Mouse (Mus musculus): Measurements from ENCODE around the gene Yif1b. TPM values are rescaled to one million over a fixed set of nuclear protein-coding genes. Genes with fewer than 3 reads are reported as not detected.
"Not testable (repeated sequence)": the region's sequence is repeated elsewhere in the genome, so short reads cannot be mapped to it uniquely, and the experiment has no call there.

Gene Yif1b
- polyA plus RNA-seq, 1 experiment from 2014 or later = 83.4 TPM

GRCm38 (mm10) chr7:29224756-29225394 lies 13.3 kb upstream of the Yif1b start:
- Histone ChIP-seq H3K27ac (no peak overlapping the region), H3K4me1 (peaks cover 9% of the 10 kb centered on the region), H3K4me3 (no peak overlapping the region), H3K9me3 (replicated peaks) (peaks cover 6% of the 10 kb centered on the region; the same call in 1 of the 2 replicates), H3K4me2 (replicated peaks) (peak overlapping the region; percentile 32; the same call in 1 of the 2 replicates), H3K9ac (no peak overlapping the region), H3K36me3 (no peaks in the 10 kb centered on the region), H3K27me3 (peaks cover 6% of the 10 kb centered on the region; the same call in 1 of the 2 replicates)
- no peak for ATAC-seq (ENCODE audit: low FRiP score)
- WGBS = 8% methylated on average over 16 of the region's 16 CpGs

GRCm38 (mm10) chr7:29225520-29225919 lies 12.6 kb upstream of the Yif1b start:
- ATAC-seq (ENCODE audit: low FRiP score) = no peak
- H3K36me3 ChIP-seq = no peaks in the 10 kb centered on the region
- 70% methylated on average over 13 of the region's 13 CpGs for WGBS
- H3K9ac ChIP-seq = no peak overlapping the region
- no peak overlapping the region for H3K4me3 ChIP-seq
- H3K4me2 ChIP-seq (replicated peaks) = peak overlapping the region; percentile 32; the same call in 1 of the 2 replicates
- no peaks in the 10 kb centered on the region for H3K9me3 ChIP-seq (replicated peaks)
- peaks cover 9% of the 10 kb centered on the region for H3K4me1 ChIP-seq
- H3K27me3 ChIP-seq = peaks cover 12% of the 10 kb centered on the region
- no peak overlapping the region for H3K27ac ChIP-seq

GRCm38 (mm10) chr7:29228202-29228601 lies 9.9 kb upstream of the Yif1b start:
- H3K27ac ChIP-seq = no peak overlapping the region
- no peak overlapping the region for H3K4me2 ChIP-seq (replicated peaks)
- no peaks in the 10 kb centered on the region for H3K9me3 ChIP-seq (replicated peaks)
- H3K4me1 ChIP-seq = peaks cover 17% of the 10 kb centered on the region
- H3K27me3 ChIP-seq = peaks cover 39% of the 10 kb centered on the region
- H3K9ac ChIP-seq = no peak overlapping the region
- no peaks in the 10 kb centered on the region for H3K36me3 ChIP-seq
- no peak for ATAC-seq (ENCODE audit: low FRiP score)
- 88% methylated on average over 4 of the region's 4 CpGs for WGBS
- no peak overlapping the region for H3K4me3 ChIP-seq

- 23% methylated on average over 3 of the region's 3 CpGs for WGBS
- H3K27me3 ChIP-seq = peaks cover 53% of the 10 kb centered on the region
- no peak overlapping the region for H3K4me2 ChIP-seq (replicated peaks)
- H3K36me3 ChIP-seq = no peaks in the 10 kb centered on the region
- H3K4me1 ChIP-seq = peaks cover 8% of the 10 kb centered on the region
- H3K4me3 ChIP-seq = no peak overlapping the region
- ATAC-seq (ENCODE audit: low FRiP score) = no peak
- H3K9ac ChIP-seq = no peak overlapping the region
- no peak overlapping the region for H3K27ac ChIP-seq
- H3K9me3 ChIP-seq (replicated peaks) = no peaks in the 10 kb centered on the region
These were observed 7.6 kb upstream of the Yif1b start for GRCm38 (mm10) chr7:29230560-29230959.

GRCm38 (mm10) chr7:29231517-29231916 lies 6.6 kb upstream of the Yif1b start:
- Histone ChIP-seq H3K27ac (no peak overlapping the region), H3K36me3 (no peaks in the 10 kb centered on the region), H3K27me3 (peaks cover 53% of the 10 kb centered on the region), H3K9me3 (replicated peaks) (no peaks in the 10 kb centered on the region), H3K4me3 (0 out of 2 replicates have a peak overlapping the region, but pooled peaks have one; percentile 46), H3K9ac (no peak overlapping the region), H3K4me2 (replicated peaks) (peak overlapping the region; percentile 83), H3K4me1 (peaks cover 7% of the 10 kb centered on the region)
- whole genome bisulfite sequencing = 62% methylated on average over 3 of the region's 3 CpGs
- no peak for ATAC-seq (ENCODE audit: low FRiP score)

- Histone ChIP-seq H3K4me3 (peak within 1 kb of the TSS; percentile 46), H3K4me1 (peaks cover 7% of the 10 kb centered on the region), H3K9me3 (replicated peaks) (no peaks in the 10 kb centered on the region), H3K9ac (peak within 1 kb of the TSS; percentile 60), H3K27ac (no peak within 1 kb of the TSS), H3K36me3 (no peaks in the 10 kb centered on the region), H3K4me2 (replicated peaks) (peak within 1 kb of the TSS; percentile 83), H3K27me3 (peaks cover 53% of the 10 kb centered on the region)
- ATAC-seq (ENCODE audit: low FRiP score) = peak; percentile 26; the same call in 1 of the 2 replicates
- WGBS = 1% methylated on average over 62 of the region's 62 CpGs
These were observed 5.7 kb upstream of the Yif1b start, which contains the start of gene Kcnk6 for GRCm38 (mm10) chr7:29232247-29233013. Kcnk6 (minus strand) TSS chr7:29232515.

- ATAC-seq (ENCODE audit: low FRiP score) = no peak
- H3K36me3 ChIP-seq = no peaks in the 10 kb centered on the region
- peaks cover 53% of the 10 kb centered on the region for H3K27me3 ChIP-seq
- H3K27ac ChIP-seq = no peak overlapping the region
- peaks cover 10% of the 10 kb centered on the region for H3K4me1 ChIP-seq
- 80% methylated on average over 6 of the region's 6 CpGs for WGBS
- no peak overlapping the region for H3K9ac ChIP-seq
- H3K4me2 ChIP-seq (replicated peaks) = no peak overlapping the region
- H3K4me3 ChIP-seq = no peak overlapping the region
- H3K9me3 ChIP-seq (replicated peaks) = no peaks in the 10 kb centered on the region
These were observed 4.4 kb upstream of the Yif1b start for GRCm38 (mm10) chr7:29233745-29234144.

- Histone ChIP-seq H3K9me3 (replicated peaks) (no peaks in the 10 kb centered on the region), H3K4me2 (replicated peaks) (no peak overlapping the region), H3K36me3 (no peaks in the 10 kb centered on the region), H3K4me1 (peaks cover 19% of the 10 kb centered on the region), H3K27me3 (peaks cover 48% of the 10 kb centered on the region), H3K27ac (no peak overlapping the region), H3K4me3 (no peak overlapping the region), H3K9ac (no peak overlapping the region)
- ATAC-seq (ENCODE audit: low FRiP score) = no peak
- WGBS = 76% methylated on average over 5 of the region's 5 CpGs
These were observed 3.5 kb upstream of the Yif1b start for GRCm38 (mm10) chr7:29234661-29235060.

GRCm38 (mm10) chr7:29236593-29236992 lies 1.5 kb upstream of the Yif1b start:
- H3K4me1 ChIP-seq = peaks cover 20% of the 10 kb centered on the region
- WGBS = 87% methylated on average over 4 of the region's 4 CpGs
- no peak overlapping the region for H3K27ac ChIP-seq

GRCm38 (mm10) chr7:29237596-29237995 lies 533 bp upstream of the Yif1b start:
- not testable (repeated sequence) for H3K9me3 ChIP-seq (replicated peaks); H3K36me3 ChIP-seq
- peak; percentile 33 for ATAC-seq (ENCODE audit: low FRiP score)
- Histone ChIP-seq H3K9ac (peak overlapping the region; percentile 55), H3K4me3 (peak overlapping the region; percentile 67), H3K4me1 (peaks cover 13% of the 10 kb centered on the region), H3K4me2 (replicated peaks) (peak overlapping the region; percentile 80), H3K27me3 (peaks cover 20% of the 10 kb centered on the region), H3K27ac (peak overlapping the region; percentile 81)
- WGBS = 32% methylated on average over 6 of the region's 6 CpGs

More at GRCm38 (mm10) chr7:29236593-29236992, 1.5 kb upstream of the Yif1b start:
- Histone ChIP-seq H3K27me3 (peaks cover 30% of the 10 kb centered on the region), H3K9ac (no peak overlapping the region), H3K4me2 (replicated peaks) (no peak overlapping the region), H3K4me3 (no peak overlapping the region), H3K36me3 (no peaks in the 10 kb centered on the region), H3K9me3 (replicated peaks) (no peaks in the 10 kb centered on the region)
- no peak for ATAC-seq (ENCODE audit: low FRiP score)

GRCm38 (mm10) chr7:29244732-29245416 lies 6.7 kb downstream of the Yif1b start:
- no peak overlapping the region for H3K4me2 ChIP-seq (replicated peaks)
- no peak overlapping the region for H3K4me3 ChIP-seq
- H3K9ac ChIP-seq = no peak overlapping the region
- peaks cover 19% of the 10 kb centered on the region for H3K27me3 ChIP-seq
- no peaks in the 10 kb centered on the region for H3K9me3 ChIP-seq (replicated peaks)
- 86% methylated on average over 7 of the region's 7 CpGs for WGBS
- H3K27ac ChIP-seq = no peak overlapping the region
- peaks cover 4% of the 10 kb centered on the region; the same call in 1 of the 2 replicates for H3K4me1 ChIP-seq
- peaks cover 17% of the 10 kb centered on the region for H3K36me3 ChIP-seq
- no peak for ATAC-seq (ENCODE audit: low FRiP score)

GRCm38 (mm10) chr7:29246015-29246414 lies 7.9 kb downstream of the Yif1b start:
- Histone ChIP-seq H3K27ac (no peak overlapping the region), H3K4me2 (replicated peaks) (no peak overlapping the region), H3K36me3 (peaks cover 17% of the 10 kb centered on the region), H3K4me1 (peaks cover 4% of the 10 kb centered on the region; the same call in 1 of the 2 replicates), H3K4me3 (no peak overlapping the region), H3K9me3 (replicated peaks) (no peaks in the 10 kb centered on the region), H3K9ac (no peak overlapping the region), H3K27me3 (peaks cover 19% of the 10 kb centered on the region)
- 93% methylated on average over 5 of the region's 5 CpGs for WGBS
- ATAC-seq (ENCODE audit: low FRiP score) = no peak

Data from hindbrain, embryonic 12.5 days (tissue).